Mouse (Mus musculus) heart, adult 2 months (tissue): ENCODE data around the gene Ppm1a.

Experiments used
- CTCF ChIP-seq: fragments of 200-600 bp; IDR thresholded peaks from 2 replicates; pipeline ENCODE4 v1.8.1; 2022; ENCODE audit warnings: antibody characterized with exemption, mild to moderate bottlenecking, moderate library complexity
- POLR2A ChIP-seq: fragments of 200-500 bp; IDR thresholded peaks from 2 replicates; pipeline ENCODE4 v1.6.1; 2011; ENCODE audit warnings: mild to moderate bottlenecking, low read depth, low read length, control low read depth; ENCODE audit not compliant: insufficient read depth

DNA sequence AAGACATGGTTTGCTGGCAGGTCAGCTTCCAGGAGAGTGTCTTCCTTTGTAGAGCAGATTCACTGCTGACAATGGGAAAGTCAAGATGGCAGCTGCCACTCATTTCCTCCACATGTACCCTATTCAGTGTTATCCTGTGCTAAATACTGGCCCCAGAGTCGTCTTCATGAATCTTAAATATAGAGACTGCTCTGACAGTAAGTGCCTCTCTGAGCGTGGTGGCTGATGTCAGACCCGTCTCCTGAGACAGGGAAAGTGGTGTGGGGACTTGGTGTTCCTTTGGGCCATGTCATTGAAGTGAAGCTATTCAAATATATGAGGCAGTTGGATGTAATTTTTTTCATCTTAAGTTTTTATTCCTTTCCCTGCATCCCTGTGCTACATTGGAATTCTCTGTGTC lies 14.5 kb downstream of the Ppm1a start:
- TF ChIP-seq POLR2A (no peak), CTCF (no peak)
